Mouse (Mus musculus) layer of hippocampus, adult 2 months (tissue): ENCODE results near the gene Pdia6. TPM values are rescaled to one million over a fixed set of nuclear protein-coding genes. Genes with fewer than 3 reads are reported as not detected.

ENCODE experiments used
- DNase-seq, 2 experiments: peaks; one replicate each; pipeline ENCODE4 v3.0.0; 2022; ENCODE audit warnings: low spot score in 2 of 2
- H3K27ac ChIP-seq: fragments of 200-600 bp; 2 replicates; pipeline ENCODE4 v1.8.1; 2022
- H3K4me3 ChIP-seq: fragments of 200-600 bp; 2 replicates; pipeline ENCODE4 v1.8.1; 2022; ENCODE audit warnings: mild to moderate bottlenecking
- CTCF ChIP-seq: fragments of 200-600 bp; conservative IDR thresholded peaks from 2 replicates; pipeline ENCODE4 v1.8.1; 2022; ENCODE audit warnings: antibody characterized with exemption, mild to moderate bottlenecking, moderate library complexity
- total RNA-seq, 2 experiments: library from RNA; stranded (reverse); gene quantifications; 2 replicates each; pipeline ENCODE4 v1.2.3; 2021

Gene Pdia6
- total RNA-seq, 2 experiments from 2014 or later, result 122 to 139 TPM

DNA sequence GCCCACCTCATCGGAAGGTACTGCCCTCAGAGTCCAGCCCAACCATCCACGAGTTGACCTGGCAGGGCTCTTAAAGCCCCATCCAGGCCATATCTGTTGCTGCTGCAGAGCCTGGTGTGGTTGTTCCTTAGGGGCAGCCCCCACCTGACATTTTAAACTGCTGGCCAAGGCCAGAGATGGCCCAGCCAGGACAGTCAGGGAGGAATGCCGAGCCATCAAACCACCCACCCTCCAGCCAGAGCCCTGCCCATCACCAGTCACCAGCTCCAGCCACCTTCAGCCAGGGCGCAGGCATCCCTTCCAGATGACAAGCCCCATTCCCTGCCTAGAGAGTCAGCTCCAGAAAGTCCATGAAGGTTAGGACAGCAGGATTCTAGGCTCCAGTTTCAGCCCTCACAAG lies 22.2 kb downstream of the Pdia6 start:
- no peak for TF ChIP-seq CTCF
- Histone ChIP-seq H3K27ac (no peak overlapping the region), H3K4me3 (no peak overlapping the region)
- no peak for DNase-seq

DNA sequence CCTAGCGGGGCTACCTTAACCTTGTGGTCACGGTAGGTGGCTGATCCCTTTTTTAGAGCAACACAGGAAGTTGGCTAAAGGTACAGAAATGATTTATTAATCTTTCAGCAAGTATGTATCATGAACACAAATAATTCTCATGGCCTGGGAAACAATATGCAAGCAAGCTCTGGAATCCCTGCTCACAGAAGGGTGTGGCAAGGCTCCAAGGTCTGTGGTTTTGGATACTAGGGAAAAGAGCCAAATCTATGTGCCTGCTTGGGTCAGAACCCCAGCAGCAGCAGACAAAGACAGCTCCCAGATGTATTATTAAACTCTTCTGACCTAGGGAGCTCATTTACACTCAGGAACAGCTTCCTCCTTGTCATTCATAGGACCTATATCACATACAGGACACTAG lies 22.7 kb downstream of the Pdia6 start:
- no peak for TF ChIP-seq CTCF
- no peak for DNase-seq

DNA sequence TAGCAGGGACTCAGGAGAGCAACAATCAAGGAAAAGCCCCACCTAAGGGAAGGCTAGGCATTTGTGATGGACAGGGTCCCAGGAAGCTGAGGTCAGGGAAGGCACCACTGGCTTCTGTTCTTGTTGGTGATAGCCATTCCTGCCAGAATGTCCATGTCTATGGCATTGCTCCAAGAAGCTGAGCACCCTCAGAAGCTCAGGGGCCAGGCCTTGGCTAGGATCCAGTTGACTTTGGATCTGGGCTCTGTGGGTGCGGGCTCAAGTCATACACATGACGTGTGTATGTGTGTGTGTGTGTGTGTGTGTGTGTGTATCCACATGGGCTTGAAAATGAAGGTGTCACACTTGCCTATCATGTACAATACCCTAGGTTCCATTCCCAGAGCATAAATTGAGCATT lies 23.6 kb downstream of the Pdia6 start:
- TF ChIP-seq CTCF, result no peak
- Histone ChIP-seq H3K27ac (no peak overlapping the region), H3K4me3 (no peak overlapping the region)
- DNase-seq, result no peak

More for the DNA sequence above, 22.7 kb downstream of the Pdia6 start:
- Histone ChIP-seq H3K27ac (no peak overlapping the region), H3K4me3 (no peak overlapping the region)

DNA sequence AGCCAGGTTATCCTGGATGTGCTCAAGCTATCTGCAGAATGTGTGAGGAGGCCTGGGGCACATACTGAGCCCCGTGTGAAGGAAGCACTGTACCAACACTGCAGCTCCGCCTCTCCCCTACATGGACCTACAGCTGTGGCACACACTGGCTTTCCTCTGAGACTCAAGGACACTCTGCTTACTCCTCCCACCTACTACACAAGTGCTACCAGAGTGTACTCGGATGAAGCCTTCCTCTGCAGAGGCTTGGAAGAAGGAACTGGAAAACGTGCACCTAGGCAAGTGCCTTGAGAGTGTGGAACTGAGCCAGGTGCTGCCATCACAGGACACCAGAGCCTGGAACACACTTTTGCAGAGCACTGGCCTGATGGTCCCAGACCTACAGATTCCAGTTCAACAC lies 24.2 kb downstream of the Pdia6 start:
- Histone ChIP-seq H3K27ac (no peak overlapping the region), H3K4me3 (no peak overlapping the region)
- TF ChIP-seq CTCF, result no peak
- DNase-seq, result no peak

DNA sequence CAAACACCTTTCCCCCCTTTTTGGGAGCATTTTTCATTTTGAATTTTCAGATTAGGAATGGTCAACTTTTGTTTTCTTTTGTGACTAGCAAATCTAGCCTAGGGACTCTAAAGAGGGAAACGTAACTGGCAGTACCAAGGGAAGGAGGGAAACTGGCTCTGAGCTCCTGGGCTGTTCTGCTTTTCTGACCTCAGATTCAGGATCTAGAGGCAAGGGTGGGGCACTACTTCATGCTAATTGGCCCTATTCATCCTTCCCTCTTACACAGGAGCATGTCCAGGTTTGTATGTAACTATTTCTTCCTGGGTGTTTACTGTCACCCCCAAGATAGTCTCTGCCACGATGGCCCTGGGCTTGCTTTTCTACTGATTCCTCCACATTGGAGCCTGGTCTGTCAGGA lies 30.6 kb downstream of the Pdia6 start:
- TF ChIP-seq CTCF, result no peak
- DNase-seq, result no peak
- no peak overlapping the region for H3K4me3 ChIP-seq
- H3K27ac ChIP-seq, result no peak overlapping the region

DNA sequence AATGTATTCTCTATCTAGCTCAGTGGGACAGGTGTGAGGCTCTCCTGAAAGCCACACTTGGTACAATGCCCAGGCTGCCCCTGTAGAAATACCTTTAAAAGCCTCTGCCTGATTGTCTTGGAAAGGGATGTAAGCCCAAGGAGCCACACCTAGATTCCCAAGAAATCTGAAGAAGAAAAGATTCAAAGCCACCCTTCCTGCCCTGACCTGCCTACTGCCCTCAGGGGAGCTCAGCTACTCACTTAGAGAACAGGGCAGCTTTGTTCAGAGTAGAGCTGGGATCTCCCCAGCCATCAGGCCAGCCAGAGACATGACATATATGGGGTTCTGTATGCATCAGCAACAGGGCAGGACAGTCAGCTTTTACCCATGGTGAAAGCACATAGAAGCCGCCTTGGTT lies 33.6 kb downstream of the Pdia6 start:
- H3K4me3 ChIP-seq, result no peak overlapping the region
- no peak overlapping the region for H3K27ac ChIP-seq
- TF ChIP-seq CTCF, result no peak
- DNase-seq, result no peak

DNA sequence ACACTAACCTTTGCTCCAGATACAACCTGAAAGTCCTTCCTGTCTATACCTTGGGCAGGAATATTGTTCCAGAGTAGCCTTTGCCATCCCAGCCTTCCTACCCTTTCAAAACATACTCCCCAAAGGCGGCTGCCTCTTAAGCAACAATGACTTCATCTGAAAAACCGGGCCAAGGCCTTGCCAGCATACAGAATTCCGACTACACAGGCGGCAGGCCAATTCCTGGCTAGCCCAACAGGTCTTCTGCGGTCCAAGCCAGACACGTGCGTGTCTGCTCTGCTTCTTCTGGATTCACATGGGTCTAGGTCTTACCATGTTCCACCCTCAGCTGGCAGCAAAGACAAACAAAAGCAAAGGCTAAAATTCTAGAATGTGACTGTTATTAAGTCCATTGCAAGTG lies 39.1 kb downstream of the Pdia6 start:
- no peak overlapping the region for H3K4me3 ChIP-seq
- DNase-seq, result no peak
- H3K27ac ChIP-seq, result no peak overlapping the region
- TF ChIP-seq CTCF, result no peak

DNA sequence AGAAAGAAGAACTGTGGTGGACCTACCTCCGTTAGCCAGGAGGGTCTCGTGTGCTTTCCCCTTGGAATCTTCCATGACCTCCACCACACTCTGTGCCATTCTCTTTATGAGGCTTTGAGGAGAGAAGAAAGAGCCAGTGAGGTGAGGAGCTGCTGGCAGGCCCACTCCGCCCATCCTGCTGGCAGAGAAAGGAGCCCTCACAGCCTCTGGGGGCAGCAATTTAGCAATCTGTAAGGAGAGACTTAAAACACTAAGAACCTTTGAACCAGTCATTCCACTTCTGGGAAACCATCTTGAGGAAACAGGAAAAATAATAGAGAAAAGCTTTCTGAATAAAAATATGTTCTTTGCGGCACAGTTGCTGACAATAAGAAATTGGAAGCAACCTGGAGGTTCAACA lies 41.9 kb downstream of the Pdia6 start:
- TF ChIP-seq CTCF, result no peak
- H3K4me3 ChIP-seq, result no peak overlapping the region
- H3K27ac ChIP-seq, result no peak overlapping the region
- DNase-seq, result no peak

DNA sequence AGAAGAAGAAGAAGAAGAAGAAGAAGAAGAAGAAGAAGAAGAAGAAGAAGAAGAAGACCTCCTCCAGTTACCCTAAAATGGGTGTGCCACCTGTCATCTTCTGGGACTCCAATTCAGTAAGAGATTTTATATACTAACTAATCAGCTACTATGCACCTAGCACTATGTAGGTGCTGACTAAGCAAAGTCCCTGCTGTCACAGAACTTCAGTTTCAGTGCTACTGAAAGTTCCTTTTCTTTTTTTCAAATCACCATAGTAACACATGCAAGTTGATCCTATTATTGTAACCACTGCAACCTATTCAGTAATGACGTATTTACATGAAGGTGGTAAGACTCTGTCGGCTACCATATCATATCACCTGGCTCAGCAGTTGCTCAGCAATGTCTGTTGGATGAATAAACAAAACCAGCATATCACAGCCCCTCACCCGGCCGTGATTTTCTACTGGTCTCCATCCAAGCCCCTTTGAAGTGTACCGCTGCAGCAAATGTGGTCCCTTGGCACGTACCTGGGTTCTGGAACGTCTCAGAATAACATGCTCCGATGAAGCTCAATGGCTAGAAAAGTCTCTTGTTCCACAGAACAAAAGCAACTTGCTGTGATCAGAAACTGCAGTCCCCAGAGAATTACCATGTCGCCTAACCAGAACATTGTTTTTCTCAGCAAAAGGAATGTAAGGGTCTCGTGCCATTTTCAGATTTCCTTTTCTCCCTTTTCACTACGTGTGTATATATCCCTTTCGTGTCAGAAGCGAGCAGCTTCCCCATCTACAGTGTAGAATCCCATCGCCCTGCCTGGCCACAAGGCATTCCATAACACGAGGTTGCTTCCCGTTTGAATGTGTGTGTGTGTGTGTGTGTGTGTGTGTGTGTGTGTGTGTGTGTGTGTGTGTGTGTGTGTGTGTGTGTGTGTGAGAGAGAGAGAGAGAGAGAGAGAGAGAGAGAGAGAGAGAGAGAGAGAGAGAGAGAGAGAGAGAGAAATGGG lies 44.8 kb downstream of the Pdia6 start:
- DNase-seq, result no peak
- Histone ChIP-seq H3K4me3 (no peak overlapping the region), H3K27ac (no peak overlapping the region)
- no peak for TF ChIP-seq CTCF

DNA sequence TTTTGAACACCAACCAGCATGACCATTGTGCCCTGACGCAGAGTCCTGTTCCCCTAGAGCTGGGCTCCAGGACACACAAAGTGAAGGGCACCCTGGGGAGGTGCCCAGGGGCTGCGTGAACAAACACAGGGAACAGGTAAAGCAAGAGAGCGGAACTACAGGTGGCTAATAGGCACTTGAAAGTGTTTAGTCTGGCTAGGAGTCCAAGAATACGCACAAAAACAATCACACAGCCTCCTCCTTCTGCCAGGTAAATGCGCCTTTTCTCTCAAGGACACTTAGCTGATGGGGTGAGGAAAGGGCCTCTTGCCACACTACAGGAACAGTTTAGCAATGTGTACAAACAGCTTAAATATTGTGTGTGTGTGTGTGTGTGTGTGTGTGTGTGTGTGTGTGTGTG lies 49.8 kb downstream of the Pdia6 start:
- TF ChIP-seq CTCF, result no peak
- Histone ChIP-seq H3K27ac (no peak overlapping the region), H3K4me3 (no peak overlapping the region)
- DNase-seq, result no peak

DNA sequence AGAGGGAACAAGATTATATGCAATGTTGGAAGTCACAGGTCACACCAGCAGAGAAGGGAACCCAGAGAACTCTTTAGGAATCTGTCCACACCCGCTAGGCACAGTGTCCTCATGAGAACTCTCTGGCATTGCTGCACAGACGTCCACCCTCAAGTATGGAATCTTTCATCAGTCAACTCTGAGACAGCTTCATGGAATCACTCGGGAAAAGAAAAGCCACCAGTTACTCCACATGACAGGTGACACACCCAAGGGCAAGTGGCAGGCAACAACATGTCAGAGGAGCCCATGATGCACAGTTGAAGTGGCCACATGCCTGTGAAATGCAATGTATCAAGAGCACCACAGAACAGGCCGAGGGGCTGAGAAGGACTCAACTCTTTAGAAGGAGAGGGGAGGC lies 51.6 kb downstream of the Pdia6 start:
- TF ChIP-seq CTCF, result no peak

DNA sequence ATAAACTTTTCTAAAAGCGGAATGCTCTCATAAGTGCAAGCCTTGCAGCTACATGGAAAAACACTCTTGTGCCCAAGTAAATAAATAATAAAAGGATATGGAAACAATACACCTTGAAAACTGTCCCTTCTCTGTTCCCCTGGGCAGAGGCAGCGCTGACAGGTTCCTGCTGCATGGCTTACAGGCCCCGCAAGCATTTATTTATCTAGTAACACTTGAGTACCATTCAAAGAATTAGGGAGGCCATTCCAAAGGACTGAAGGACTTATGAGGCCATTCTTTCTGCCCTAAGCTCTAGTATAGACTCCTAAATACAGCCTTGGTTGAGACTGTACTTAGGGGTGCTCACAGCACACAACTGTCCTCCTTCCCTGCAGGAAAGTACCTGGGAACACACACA lies 52.1 kb downstream of the Pdia6 start:
- TF ChIP-seq CTCF, result no peak
- no peak overlapping the region for H3K27ac ChIP-seq
- no peak for DNase-seq
- H3K4me3 ChIP-seq, result no peak overlapping the region

More for the DNA sequence above, 51.6 kb downstream of the Pdia6 start:
- no peak for DNase-seq
- Histone ChIP-seq H3K27ac (no peak overlapping the region), H3K4me3 (no peak overlapping the region)

DNA sequence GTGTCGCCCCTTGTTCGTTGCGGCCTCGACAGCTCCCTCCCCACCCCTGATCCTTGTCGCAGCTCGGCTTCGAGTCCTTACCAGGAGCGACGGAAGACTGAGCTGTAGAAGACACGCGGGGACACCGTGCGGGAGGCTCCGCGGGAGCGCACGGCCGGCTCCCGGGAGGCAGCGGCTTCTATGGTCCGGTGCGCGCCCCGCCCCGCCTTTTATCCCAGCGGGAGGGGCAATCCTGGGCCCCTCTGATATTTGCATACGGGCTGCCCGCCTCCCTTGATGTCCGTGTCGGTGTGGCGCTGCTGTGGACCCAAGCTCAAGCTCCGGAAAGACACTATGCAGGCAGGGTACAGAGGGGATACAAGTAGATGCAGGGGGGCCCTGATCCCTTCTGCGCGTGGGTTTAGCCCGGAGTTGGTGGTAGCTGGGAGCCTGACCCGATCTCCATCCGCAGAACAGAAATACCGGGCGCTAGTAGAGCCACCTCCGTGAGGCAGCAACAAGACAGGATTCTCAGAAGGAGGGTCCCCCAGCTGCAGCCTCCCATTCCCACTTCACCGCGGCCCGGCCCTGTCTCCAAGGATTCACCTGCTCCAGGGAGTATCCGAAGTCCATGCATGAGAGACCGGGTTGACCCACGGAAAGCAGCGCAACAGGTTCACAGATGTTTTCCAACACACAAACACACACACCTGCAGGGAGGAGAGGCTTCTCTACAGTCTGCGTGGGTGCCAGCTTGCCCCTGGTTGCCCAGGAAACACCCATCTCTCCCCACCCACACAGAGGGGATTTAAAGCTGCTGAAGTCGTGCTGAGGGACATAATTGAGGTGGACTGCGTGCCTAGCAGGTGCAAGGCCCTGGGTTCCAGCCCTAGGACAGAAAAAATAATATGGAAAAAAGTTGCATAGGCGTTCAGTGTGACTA lies 58.5 kb downstream of the Pdia6 start:
- Histone ChIP-seq H3K4me3 (peak overlapping the region; percentile 59), H3K27ac (peak overlapping the region; percentile 32; the same call in 1 of the 2 replicates)
- TF ChIP-seq CTCF, result no peak
- DNase-seq, result peak in 1 of 2 experiments; percentile 6
